Mouse (Mus musculus) CH12.LX (cell line): ENCODE data around the gene Gabrb1. TPM values are rescaled to one million over a fixed set of nuclear protein-coding genes. Genes with fewer than 3 reads are reported as not detected.

Source experiments
- DNase-seq: peaks from one replicate; pipeline ENCODE4 v3.0.0-alpha.2; 2013; ENCODE audit errors: extremely low read depth
- H3K27ac ChIP-seq: 2 replicates; pipeline ENCODE4 v1.5.1; 2012; ENCODE audit warnings: low read depth, mild to moderate bottlenecking, control low read depth, moderate library complexity; ENCODE audit not compliant: insufficient read depth
- H3K27me3 ChIP-seq: replicated peaks from 2 replicates; pipeline ENCODE3; 2012; ENCODE audit warnings: inconsistent platforms
- H3K36me3 ChIP-seq, 2 experiments: replicated peaks in 1 of 2; 2 replicates each; pipeline versions ENCODE3 to v1.6.1; 2012; ENCODE audit warnings: inconsistent platforms in 1 of 2, low read length in 1 of 2, mild to moderate bottlenecking in 1 of 2, mixed read lengths in 1 of 2, moderate library complexity in 1 of 2; ENCODE audit not compliant: control insufficient read depth in 1 of 2, insufficient read depth in 1 of 2
- H3K4me1 ChIP-seq, 2 experiments: 2 replicates each; pipeline ENCODE4 v1.6.1; 2012; ENCODE audit warnings: inconsistent platforms in 1 of 2, moderate library complexity in 1 of 2; ENCODE audit not compliant: insufficient read depth in 2 of 2, control insufficient read depth in 1 of 2
- H3K4me2 ChIP-seq: 2 replicates; pipeline ENCODE4 v1.6.1; 2012; ENCODE audit warnings: low read depth, mild to moderate bottlenecking, control low read depth; ENCODE audit not compliant: poor library complexity, insufficient read depth, severe bottlenecking
- H3K4me3 ChIP-seq, 3 experiments: fragments of 150-350 bp in 1 of 3; sonication (generic) in 1 of 3; replicated peaks in 1 of 3; 2 replicates each; pipeline versions ENCODE3 to v1.5.1; 2011 to 2012; ENCODE audit warnings: low read depth in 2 of 3, low read length in 2 of 3, mild to moderate bottlenecking in 2 of 3, moderate library complexity in 2 of 3, control low read depth in 1 of 3, improper control_type of control experiment in 1 of 3, inconsistent platforms in 1 of 3, mixed read lengths in 1 of 3; ENCODE audit not compliant: poor library complexity in 1 of 3
- H3K79me2 ChIP-seq: replicated peaks from 2 replicates; pipeline ENCODE4 v1.6.1; 2012; ENCODE audit warnings: mild to moderate bottlenecking, moderate library complexity; ENCODE audit not compliant: control insufficient read depth, poor library complexity, insufficient read depth, severe bottlenecking; ENCODE audit errors: extremely low read depth
- H3K9ac ChIP-seq: 2 replicates; pipeline ENCODE4 v1.6.1; 2012; ENCODE audit warnings: low read depth, mild to moderate bottlenecking, control low read depth, moderate library complexity; ENCODE audit not compliant: insufficient read depth
- H3K9me3 ChIP-seq: replicated peaks from 2 replicates; pipeline ENCODE3; 2012; ENCODE audit warnings: low read length, inconsistent platforms, mixed read lengths
- CHD1 ChIP-seq: IDR thresholded peaks from 2 replicates; pipeline ENCODE4 v1.6.1; 2012; ENCODE audit warnings: low read depth, low read length, improper control_type of control experiment, inconsistent platforms
- CHD2 ChIP-seq: IDR thresholded peaks from 2 replicates; pipeline ENCODE4 v1.6.1; 2011; ENCODE audit warnings: low read length, improper control_type of control experiment
- ELF1 ChIP-seq: IDR thresholded peaks from 2 replicates; pipeline ENCODE4 v1.6.1; 2014; ENCODE audit warnings: low read depth, mild to moderate bottlenecking, inconsistent platforms, low read length, improper control_type of control experiment
- GABPA ChIP-seq: IDR thresholded peaks from 2 replicates; pipeline ENCODE4 v1.6.1; 2012; ENCODE audit warnings: low read depth, low read length, improper control_type of control experiment, inconsistent platforms; ENCODE audit not compliant: insufficient replicate concordance
- IRF4 ChIP-seq: IDR thresholded peaks from 2 replicates; pipeline ENCODE4 v1.6.1; 2014; ENCODE audit warnings: low read depth, mild to moderate bottlenecking, inconsistent platforms, low read length, improper control_type of control experiment
- JUN ChIP-seq: IDR thresholded peaks from 2 replicates; pipeline ENCODE4 v1.6.1; 2011; ENCODE audit warnings: low read depth, mild to moderate bottlenecking, low read length, improper control_type of control experiment, moderate library complexity; ENCODE audit not compliant: insufficient read depth
- MAFK ChIP-seq: IDR thresholded peaks from 2 replicates; pipeline ENCODE4 v1.6.1; 2011; ENCODE audit warnings: low read length, improper control_type of control experiment; ENCODE audit not compliant: insufficient replicate concordance
- MAZ ChIP-seq: IDR thresholded peaks from 2 replicates; pipeline ENCODE4 v1.6.1; 2012; ENCODE audit warnings: low read depth, mild to moderate bottlenecking, inconsistent platforms, low read length, improper control_type of control experiment, moderate library complexity
- MEF2A ChIP-seq: IDR thresholded peaks from 2 replicates; pipeline ENCODE4 v1.6.1; 2014; ENCODE audit warnings: low read depth, mild to moderate bottlenecking, inconsistent platforms, low read length, improper control_type of control experiment, borderline replicate concordance
- MXI1 ChIP-seq: IDR thresholded peaks from 2 replicates; pipeline ENCODE4 v1.6.1; 2011; ENCODE audit warnings: mild to moderate bottlenecking, low read depth, low read length, improper control_type of control experiment
- MYC ChIP-seq: IDR thresholded peaks from 2 replicates; pipeline ENCODE4 v1.6.1; 2011; ENCODE audit warnings: low read depth, mild to moderate bottlenecking, improper control_type of control experiment, low read length
- NELFE ChIP-seq: IDR thresholded peaks from 2 replicates; pipeline ENCODE4 v1.6.1; 2011; ENCODE audit warnings: low read depth, low read length, improper control_type of control experiment
- NRF1 ChIP-seq: IDR thresholded peaks from 2 replicates; pipeline ENCODE4 v1.6.1; 2014; ENCODE audit warnings: low read depth, mild to moderate bottlenecking, inconsistent platforms, low read length, improper control_type of control experiment, moderate library complexity
- PAX5 ChIP-seq: IDR thresholded peaks from 2 replicates; pipeline ENCODE4 v1.6.1; 2012; ENCODE audit warnings: low read length, inconsistent platforms, mixed read lengths
- POLR2A ChIP-seq: IDR thresholded peaks from 2 replicates; pipeline ENCODE4 v1.6.1; 2011; ENCODE audit warnings: low read depth, mild to moderate bottlenecking, improper control_type of control experiment, low read length
- POLR2AphosphoS2 ChIP-seq: IDR thresholded peaks from 2 replicates; pipeline ENCODE4 v1.6.1; 2011; ENCODE audit warnings: low read depth, low read length, improper control_type of control experiment
- RAD21 ChIP-seq: IDR thresholded peaks from 2 replicates; pipeline ENCODE4 v1.6.1; 2011; ENCODE audit warnings: low read depth, mild to moderate bottlenecking, low read length, improper control_type of control experiment, moderate library complexity
- SIN3A ChIP-seq: IDR thresholded peaks from 2 replicates; pipeline ENCODE4 v1.6.1; 2012; ENCODE audit warnings: low read length, improper control_type of control experiment, inconsistent platforms
- TBP ChIP-seq: conservative IDR thresholded peaks from 2 replicates; pipeline ENCODE4 v1.6.1; 2011; ENCODE audit warnings: low read depth, low read length, improper control_type of control experiment
- TCF12 ChIP-seq: IDR thresholded peaks from 2 replicates; pipeline ENCODE4 v1.6.1; 2014; ENCODE audit warnings: low read depth, mild to moderate bottlenecking, inconsistent platforms, low read length, improper control_type of control experiment
- UBTF ChIP-seq: IDR thresholded peaks from 2 replicates; pipeline ENCODE4 v1.6.1; 2012; ENCODE audit warnings: low read depth, mild to moderate bottlenecking, inconsistent platforms, low read length, improper control_type of control experiment, moderate library complexity
- USF1 ChIP-seq: IDR thresholded peaks from 2 replicates; pipeline ENCODE4 v1.6.1; 2014; ENCODE audit warnings: low read depth, mild to moderate bottlenecking, inconsistent platforms, low read length, improper control_type of control experiment
- ZC3H11A ChIP-seq: IDR thresholded peaks from 2 replicates; pipeline ENCODE4 v1.6.1; 2012; ENCODE audit warnings: low read depth, mild to moderate bottlenecking, inconsistent platforms, low read length, improper control_type of control experiment
- ZKSCAN1 ChIP-seq: IDR thresholded peaks from 2 replicates; pipeline ENCODE4 v1.6.1; 2012; ENCODE audit warnings: low read depth, inconsistent platforms, low read length, improper control_type of control experiment, borderline replicate concordance
- ZMIZ1 ChIP-seq: IDR thresholded peaks from 2 replicates; pipeline ENCODE4 v1.6.1; 2012; ENCODE audit warnings: low read depth, mild to moderate bottlenecking, inconsistent platforms, low read length, improper control_type of control experiment
- ZNF384 ChIP-seq: IDR thresholded peaks from 2 replicates; pipeline ENCODE4 v1.6.1; 2012; ENCODE audit warnings: low read depth, low read length, improper control_type of control experiment, inconsistent platforms
- dilution Hi-C: fragments of 300-500 bp; cut with MboI; formaldehyde crosslinking; loops from 2 replicates; pipeline ENCODE4 v1.14.3; 2020; ENCODE audit warnings: low sequenced_read_pairs; ENCODE audit not compliant: extremely low pct_unique_long_range_greater_than_20kb, extremely low pct_ligation_motif_present
- in situ Hi-C: fragments of 300-500 bp; cut with MboI; formaldehyde crosslinking; loops from 3 replicates; pipeline ENCODE4 v1.14.3; 2019; ENCODE audit warnings: low sequenced_read_pairs, low pct_ligation_motif_present, low pct_unique_long_range_greater_than_20kb, mixed read lengths
- polyA plus RNA-seq: library from polyadenylated mRNA; unstranded; fragments of >175 nt; gene quantifications from 2 replicates; pipeline ENCODE4 v1.2.1, GENCODE M21; 2012; ENCODE audit warnings: low read depth; ENCODE audit not compliant: insufficient read length
- total RNA-seq, 2 experiments: library from RNA; depleted of rRNA; stranded (reverse); fragments of 300-350 nt in 1 of 2; fragments of >200 nt in 1 of 2; gene quantifications; 2 replicates each; pipeline ENCODE4 v1.2.3; 2012 to 2014

The Gabrb1 gene
- total and polyA plus RNA-seq, 3 experiments, result 0.04 TPM; not detected in 2

DNA sequence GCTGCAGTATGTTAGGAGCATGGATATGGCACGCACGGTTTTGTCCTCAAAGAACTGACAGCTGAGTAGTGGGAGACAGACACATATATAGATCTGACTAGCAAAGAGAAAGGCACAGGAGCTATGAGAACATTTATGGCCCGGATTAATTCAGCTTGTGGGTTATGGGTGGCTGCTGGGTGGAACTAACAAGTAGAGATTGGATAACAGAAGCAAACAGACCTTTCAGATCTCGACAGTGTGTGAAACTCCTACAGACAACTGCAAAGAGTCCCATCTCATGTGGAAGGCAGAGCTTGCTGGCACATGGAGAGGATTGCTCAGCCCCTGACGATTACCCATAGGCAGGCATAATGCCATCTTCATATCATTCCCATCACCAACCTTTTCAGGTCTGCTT is 268.4 kb downstream of the Gabrb1 start:
- dilution Hi-C loops, result no loop called here
- DNase-seq, result no peak
- Histone ChIP-seq H3K4me2 (no peak overlapping the region), H3K27ac (no peak overlapping the region), H3K4me3 (no peak overlapping the region), H3K4me1 (no peaks in the 10 kb centered on the region), H3K27me3 (no peaks in the 10 kb centered on the region), H3K36me3 (no peaks in the 10 kb centered on the region), H3K9me3 (no peaks in the 10 kb centered on the region), H3K9ac (no peak overlapping the region), H3K79me2 (no peaks in the 10 kb centered on the region)
- in situ Hi-C loops, result no loop called here
- TF ChIP-seq MAFK (no peak), ZKSCAN1 (no peak), UBTF (no peak), MYC (no peak), PAX5 (no peak), NRF1 (no peak), CHD2 (no peak), IRF4 (no peak), POLR2AphosphoS2 (no peak), ELF1 (no peak), USF1 (no peak), JUN (no peak), ZC3H11A (no peak), CHD1 (no peak), RAD21 (no peak), NELFE (no peak), MEF2A (no peak), SIN3A (no peak)

DNA sequence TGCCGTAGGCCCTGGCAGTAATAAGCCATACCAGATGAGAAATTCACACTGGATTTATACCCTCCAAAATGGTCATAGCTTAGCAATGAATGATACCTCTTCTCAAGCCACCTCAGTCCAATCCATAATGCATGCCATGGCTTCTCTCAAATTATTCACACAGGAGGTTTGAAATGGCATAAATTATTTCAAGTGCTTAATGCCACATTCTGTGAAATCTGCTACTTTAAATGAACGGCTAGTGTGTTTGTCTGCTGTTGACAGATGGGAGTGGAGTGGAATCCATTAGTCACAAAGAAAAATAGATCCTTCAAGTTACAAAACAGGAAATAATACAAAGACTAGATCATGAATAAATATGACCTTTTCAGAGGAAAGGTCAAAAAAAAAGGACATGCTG is 272.1 kb downstream of the Gabrb1 start:
- Histone ChIP-seq H3K79me2 (no peaks in the 10 kb centered on the region), H3K27me3 (no peaks in the 10 kb centered on the region), H3K4me3 (no peak overlapping the region), H3K36me3 (no peaks in the 10 kb centered on the region), H3K27ac (no peak overlapping the region), H3K9me3 (no peaks in the 10 kb centered on the region), H3K4me2 (no peak overlapping the region), H3K9ac (no peak overlapping the region), H3K4me1 (no peaks in the 10 kb centered on the region)
- in situ Hi-C loops, result no loop called here
- dilution Hi-C loops, result no loop called here
- TF ChIP-seq ZNF384 (no peak), TBP (no peak), POLR2A (no peak), NELFE (no peak), GABPA (no peak), MXI1 (no peak), ZMIZ1 (no peak), NRF1 (no peak), TCF12 (no peak), MAZ (no peak), SIN3A (no peak)
- DNase-seq, result no peak
